Mouse (Mus musculus) WW6 (cell line): ENCODE results near the gene Pabpn1.

Experiments
- DNase-seq: peaks from one replicate; pipeline ENCODE4 v3.0.0-alpha.2; 2013; ENCODE audit warnings: low read depth, low spot score

Pabpn1 gene

DNA sequence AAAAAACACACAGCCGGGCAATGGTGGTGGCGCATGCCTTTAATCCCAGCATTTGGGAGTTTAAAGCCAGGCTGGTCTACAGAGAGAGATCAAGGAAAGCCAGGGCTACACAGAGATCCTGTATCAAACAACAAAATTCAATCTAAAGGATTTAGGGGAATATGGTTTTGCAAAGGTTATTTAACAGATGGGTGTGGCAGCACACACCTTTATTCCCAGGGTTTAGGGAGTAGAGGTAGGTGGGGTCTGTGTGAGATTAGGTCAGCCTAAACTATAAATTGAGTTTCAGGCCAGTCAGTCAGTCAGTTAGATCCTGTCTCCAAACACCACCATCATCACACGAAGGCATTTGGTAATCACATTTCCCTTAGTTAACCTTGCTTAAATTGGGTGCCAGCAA, at the start of gene Pabpn1:
TSS of gene Pabpn1 (plus strand) at position 301 of the 400 bp plus-strand sequence.
- no peak for DNase-seq

DNA sequence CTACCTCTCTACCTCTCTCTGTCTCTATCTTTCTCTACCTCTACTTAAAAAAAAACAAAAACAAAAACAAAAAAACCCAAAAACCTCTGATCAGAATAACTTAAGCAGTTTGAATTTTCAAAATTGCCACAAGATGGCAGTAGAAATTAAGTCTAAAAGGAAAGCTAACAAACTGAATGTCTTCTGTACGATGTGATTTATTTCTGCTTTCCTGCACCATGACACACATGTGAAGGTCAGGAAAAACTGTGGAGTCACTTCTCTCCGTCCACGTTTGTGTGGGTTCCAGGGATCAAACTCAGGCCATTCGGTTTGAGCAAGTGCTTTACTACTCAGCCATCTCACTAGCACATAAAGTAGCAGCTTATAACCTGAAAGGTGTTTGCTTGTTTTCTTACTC, 48.8 kb upstream of the Pabpn1 start:
- DNase-seq = no peak

- DNase-seq = no peak
Measured at GRCm38 (mm10) chr14:54855726-54856125, 36.6 kb upstream of the Pabpn1 start.

- DNase-seq = no peak
Measured at GRCm38 (mm10) chr14:54856703-54857102, 35.6 kb upstream of the Pabpn1 start.

- DNase-seq = no peak
Measured at GRCm38 (mm10) chr14:54857891-54858290, 34.4 kb upstream of the Pabpn1 start.

DNA sequence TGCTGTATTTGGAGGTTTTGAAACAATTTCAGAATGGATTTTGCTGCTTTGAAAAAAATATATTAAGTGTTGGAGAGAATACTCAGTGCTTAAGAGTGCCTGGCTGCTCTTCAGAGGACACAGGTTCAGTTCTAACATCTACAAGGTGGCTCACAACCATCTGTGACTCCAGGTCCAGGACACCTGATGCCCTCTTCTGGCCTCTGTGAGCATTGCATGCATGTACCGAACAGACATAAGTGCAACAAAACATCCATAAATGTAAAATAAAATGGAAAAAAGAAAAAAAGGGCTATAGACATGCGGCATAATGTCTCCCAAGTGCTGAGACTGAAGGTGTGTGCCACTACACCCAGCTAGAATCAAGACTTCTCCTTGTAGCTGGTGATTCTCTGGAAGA, 31.8 kb upstream of the Pabpn1 start:
- DNase-seq = no peak

DNA sequence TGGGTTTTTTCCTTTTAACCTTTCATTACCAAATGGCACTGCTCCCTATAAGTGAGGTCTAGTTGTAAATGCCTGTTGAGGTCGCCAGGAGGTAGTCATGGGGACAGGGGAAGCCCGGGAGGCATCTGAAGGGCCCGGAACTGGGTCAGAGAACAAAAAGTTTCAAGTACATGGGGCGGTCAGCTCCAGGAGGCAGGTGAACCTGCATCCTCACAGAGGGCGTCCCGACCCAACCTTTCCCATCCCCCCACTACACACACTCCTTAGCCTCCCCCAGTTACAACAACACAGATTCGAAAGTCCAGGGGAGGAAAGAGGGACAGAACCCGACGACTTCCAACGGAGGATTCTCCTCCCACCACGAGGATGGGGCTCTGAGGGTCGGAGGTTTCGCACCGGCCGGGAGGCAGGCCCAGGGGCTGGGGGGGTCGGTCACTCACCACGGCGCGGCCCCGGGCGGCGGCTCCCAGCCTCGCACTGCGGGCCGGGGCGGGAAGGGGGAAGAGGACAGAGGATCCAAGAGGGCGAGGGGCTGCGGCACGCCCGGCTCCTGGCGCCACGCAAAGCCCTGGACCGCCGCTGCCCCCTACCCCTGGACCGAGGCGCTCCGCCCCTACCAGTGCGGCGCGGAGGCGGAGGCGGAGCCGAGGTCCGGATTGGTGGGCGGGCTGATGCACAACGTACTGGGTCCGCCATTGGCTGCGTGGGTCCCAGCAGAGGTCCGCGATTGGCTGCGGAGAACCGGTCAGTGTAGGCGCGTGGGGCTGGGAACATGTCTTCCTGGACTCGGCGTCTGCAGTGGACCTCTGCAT, 28.6 kb upstream of the Pabpn1 start:
- no peak for DNase-seq

DNA sequence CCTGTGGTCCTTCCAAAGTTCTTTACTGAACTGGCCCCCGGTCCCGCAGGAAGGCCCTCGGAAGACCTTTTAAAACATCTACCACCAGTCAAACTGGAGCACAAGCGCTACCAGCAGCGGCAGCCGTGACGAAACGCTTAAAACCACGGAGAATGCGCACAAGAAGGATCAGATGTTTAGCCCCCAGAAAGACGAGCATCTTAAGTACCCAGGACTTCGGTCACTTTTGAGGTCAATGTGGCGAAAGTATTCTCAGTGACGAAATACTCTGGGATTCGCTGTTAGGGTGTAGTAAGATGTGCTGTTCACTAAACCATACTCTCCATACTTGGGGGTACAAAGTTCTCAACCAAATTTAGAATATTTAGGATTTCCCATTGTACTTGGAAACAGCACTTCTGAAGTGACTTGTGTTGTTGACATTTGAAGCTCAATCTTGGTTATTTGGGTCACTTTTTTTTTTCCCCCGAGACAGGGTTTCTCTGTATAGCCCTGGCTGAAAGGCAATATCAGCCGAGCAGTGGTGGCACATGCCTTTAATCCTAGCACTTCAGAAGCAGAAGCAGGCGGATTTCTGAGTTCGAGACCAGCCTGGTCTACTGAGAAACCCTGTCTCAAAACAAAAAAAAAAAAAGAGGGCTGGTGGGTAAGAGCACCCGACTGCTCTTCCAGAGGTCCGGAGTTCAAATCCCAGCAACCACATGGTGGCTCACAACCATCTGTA, 27.8 kb upstream of the Pabpn1 start:
- no peak for DNase-seq

GRCm38 (mm10) chr14:54865626-54866025, 26.7 kb upstream of the Pabpn1 start:
- no peak for DNase-seq

DNA sequence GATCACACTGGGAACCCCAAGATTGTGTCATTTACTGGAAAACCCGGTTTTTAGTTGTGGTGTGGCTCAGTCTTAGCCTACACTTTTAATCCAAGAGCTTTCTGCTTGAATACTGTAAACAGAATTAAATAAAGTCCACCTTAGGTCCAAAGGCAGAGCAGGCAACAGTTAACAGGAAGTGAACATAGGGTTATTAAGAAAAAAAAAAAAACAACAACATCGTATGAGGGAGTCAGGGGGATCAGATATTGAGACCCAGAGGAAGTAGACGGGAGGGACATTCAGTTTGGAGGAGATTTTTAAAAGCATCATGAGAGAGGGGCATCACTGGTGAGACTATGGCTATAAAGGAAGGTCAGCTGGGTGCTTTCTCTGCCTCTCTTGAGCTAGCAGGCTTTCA, 26.0 kb upstream of the Pabpn1 start:
- DNase-seq = no peak

- DNase-seq = peak; percentile 45
Measured at GRCm38 (mm10) chr14:54866936-54867335, 25.4 kb upstream of the Pabpn1 start.

- DNase-seq = no peak
Measured at GRCm38 (mm10) chr14:54868026-54868425, 24.3 kb upstream of the Pabpn1 start.

DNA sequence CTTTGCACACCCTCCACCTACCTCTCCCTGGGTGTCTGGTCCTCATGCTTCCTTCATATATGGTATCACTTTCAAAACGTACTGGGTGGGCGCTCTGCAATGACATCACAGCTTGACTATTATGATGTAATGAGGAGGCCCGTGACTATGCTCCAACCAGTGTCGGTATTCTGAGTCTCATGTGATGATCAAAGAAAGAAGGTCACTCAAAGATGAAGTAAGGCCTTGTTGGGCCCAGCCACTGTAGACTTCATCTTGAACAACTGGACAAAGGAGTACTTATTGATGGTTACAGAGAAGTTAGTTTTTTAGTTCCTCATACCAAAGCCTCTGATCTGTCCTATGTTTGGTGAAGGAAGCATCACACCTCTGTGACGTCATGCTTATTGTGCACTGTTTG, 21.4 kb upstream of the Pabpn1 start, which contains the start of gene Homez:
TSS of gene Homez (minus strand) at position 101 of the 400 bp plus-strand sequence.
- no peak for DNase-seq

GRCm38 (mm10) chr14:54874165-54874564, 18.1 kb upstream of the Pabpn1 start:
- DNase-seq = no peak

DNA sequence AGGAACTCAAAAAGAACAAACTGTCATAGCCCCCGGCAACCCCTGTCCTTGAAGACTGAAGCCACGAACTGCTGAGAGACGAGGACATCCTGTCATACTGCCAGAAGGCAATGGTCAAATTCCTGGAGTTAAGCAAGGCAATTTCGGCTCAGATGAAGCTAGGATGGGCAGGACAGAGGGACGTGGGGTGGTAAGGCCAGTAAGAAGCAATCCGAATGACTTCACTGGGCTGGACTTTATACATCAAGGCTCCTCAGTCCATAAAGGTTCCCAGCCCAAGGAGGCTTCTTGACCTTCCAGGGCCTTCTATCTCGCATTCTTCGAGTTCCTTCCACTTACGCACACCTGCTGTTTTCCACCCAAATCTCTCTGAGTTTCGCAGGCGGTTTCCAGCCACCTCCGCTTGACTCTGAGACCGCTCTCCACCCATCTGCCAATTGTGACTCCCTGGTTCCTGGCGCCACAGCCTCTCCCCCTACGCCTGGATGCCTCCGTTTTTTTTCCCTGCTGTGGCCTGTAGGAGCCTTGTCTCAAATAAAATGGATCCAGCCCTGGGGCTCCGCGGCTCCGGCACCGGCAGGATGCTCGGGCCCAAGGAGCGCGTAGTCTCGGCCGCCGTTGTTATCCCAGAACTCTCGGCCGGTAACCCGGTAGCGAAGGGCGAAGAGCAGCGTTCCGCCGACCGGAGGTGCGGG, 16.3 kb upstream of the Pabpn1 start:
- DNase-seq = no peak

DNA sequence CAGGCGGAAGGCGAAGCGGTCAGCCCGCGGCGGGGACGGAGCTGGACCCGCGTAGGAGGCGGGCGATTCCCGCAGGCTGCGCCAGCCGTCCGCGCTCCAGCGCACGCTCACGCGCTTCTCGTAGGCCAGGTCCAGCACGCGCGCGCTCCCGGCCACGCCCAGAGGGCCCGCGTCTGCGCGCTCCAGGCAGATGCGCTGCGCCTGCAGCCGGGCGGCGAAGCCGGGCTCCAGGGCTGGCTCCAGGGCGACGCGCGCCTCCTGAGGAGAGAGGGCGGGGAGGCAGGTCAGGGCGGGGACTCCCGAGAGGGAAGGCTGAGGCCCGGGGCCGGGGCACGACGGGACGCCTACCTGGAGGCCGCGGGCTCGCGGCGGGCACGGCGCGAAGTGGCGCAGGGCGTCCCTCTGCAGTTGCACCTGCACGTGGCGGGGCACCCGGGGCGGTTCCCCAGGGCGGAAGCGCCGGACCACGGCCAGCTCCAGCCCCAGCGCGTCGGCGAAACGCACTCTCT, 15.7 kb upstream of the Pabpn1 start:
- no peak for DNase-seq

GRCm38 (mm10) chr14:54877048-54877715, 15.1 kb upstream of the Pabpn1 start, which contains the start of gene Ppp1r3e:
Gene Ppp1r3e (minus strand): TSS chr14:54877550.
- DNase-seq = no peak

DNA sequence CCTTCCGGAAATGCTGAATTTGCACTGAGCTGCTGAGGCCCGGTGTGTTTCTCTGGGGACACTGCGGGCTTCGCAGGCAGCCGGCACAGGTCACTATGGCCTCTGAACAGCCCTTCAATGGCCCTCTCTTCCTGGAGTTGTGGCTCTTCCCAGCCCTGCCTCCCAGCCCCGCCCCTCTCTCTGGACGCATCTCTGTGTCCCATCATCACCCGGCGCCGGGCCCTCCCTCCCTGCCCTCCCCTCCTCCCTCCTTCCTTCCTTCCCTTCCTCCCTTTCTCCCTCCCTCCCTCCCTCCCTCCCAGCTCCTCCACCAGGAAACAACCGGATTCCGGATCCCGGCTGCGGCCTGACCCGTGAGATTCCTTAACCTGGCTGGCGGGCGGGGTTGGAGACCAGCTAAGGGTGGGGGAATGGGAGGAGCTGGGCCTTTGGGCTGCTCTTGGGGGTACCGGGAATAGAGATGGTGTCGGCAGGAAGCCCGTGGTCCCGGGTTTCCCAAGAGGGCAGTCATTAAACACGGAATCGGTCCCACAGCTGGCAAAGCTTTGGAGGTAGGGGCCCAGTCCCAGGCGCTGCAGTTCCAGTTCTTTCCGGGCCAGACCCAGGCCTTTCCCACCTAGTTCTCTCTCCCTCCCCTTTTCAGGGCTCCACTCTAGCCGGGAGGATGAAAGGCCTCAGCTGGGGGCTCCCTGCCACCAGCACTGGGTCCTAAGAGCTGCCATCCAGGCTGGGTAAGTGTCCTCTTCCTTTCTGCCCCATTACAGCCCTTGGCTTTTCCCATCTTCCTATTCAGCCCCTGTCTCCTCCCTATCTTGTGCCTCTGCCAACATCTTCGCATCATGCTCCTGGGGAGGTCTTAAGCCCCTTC, 8.9 kb upstream of the Pabpn1 start, which contains the start of the genes Bcl2l2 and Gm20521:
TSS of gene Bcl2l2 (plus strand) at position 224 of the 868 bp plus-strand sequence.
TSS of gene Gm20521 (plus strand) at position 288 of the 868 bp plus-strand sequence.
- no peak for DNase-seq

GRCm38 (mm10) chr14:54884022-54884712, 8.1 kb upstream of the Pabpn1 start:
- DNase-seq = no peak

- DNase-seq = no peak
Measured at GRCm38 (mm10) chr14:54885309-54885708, 7.0 kb upstream of the Pabpn1 start.
